Mouse (Mus musculus) cortical plate, adult 2 months (tissue): ENCODE measurements at regions not wholly inside any gene's neighbourhood (a gene's known extent, or its start where the extent isn't known, plus 50 kb on each side); places are given as distances from the start of the nearest gene placed in this dataset.

Experiments
- CTCF ChIP-seq: fragments of 200-500 bp; IDR thresholded peaks from 2 replicates; pipeline ENCODE4 v1.5.1; 2011; ENCODE audit warnings: mild to moderate bottlenecking, control low read depth, low read length; ENCODE audit not compliant: insufficient read depth; ENCODE audit errors: extremely low read depth
- POLR2A ChIP-seq: fragments of 200-500 bp; IDR thresholded peaks from 2 replicates; pipeline ENCODE4 v1.6.1; 2011; ENCODE audit warnings: mild to moderate bottlenecking, low read length, control low read depth; ENCODE audit not compliant: insufficient read depth; ENCODE audit errors: extremely low read depth

DNA sequence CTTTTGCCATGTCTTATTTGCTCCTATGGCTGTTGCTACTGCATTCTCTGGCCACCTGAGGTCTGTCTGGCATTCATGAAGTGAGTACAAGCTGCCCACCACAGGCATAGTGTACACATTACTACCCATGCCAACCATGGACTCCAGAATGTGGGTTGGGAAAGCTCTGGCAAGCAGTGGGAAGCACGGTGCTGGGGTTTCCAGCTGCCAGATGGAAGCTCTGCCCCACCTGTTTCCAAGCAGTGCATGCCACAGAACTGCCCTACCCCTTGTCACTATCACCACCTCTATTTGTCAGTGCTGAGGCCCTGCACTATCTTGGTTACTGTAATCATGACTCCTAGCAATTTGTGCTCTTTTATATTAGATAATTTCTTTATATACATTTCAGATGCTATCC is 494.4 kb upstream of the Ndn start:
- TF ChIP-seq CTCF (no peak), POLR2A (no peak)
